Mouse (Mus musculus) adrenal gland, postnatal 25 days (tissue): Measurements from ENCODE around the gene Clstn1. TPM values are rescaled to one million over a fixed set of nuclear protein-coding genes. Genes with fewer than 3 reads are reported as not detected.
A peak's percentile ranks its signal among the peaks of the same experiment; 100 is the strongest.

Experiments used
- DNase-seq: peaks from one replicate; pipeline ENCODE4 v3.0.0; 2021; ENCODE audit warnings: mixed read lengths
- long read RNA-seq: library from polyadenylated mRNA; stranded (forward); transcript quantifications from one replicate; pipeline ENCODE4 v2.0.0, GENCODE M21; 2021
- total RNA-seq: library from RNA; stranded (reverse); gene quantifications from 2 replicates; pipeline ENCODE4 v1.2.3, GENCODE M21; 2021

Clstn1 gene
- 67.9 and 83.9 TPM in 2 replicates for total RNA-seq
- long read RNA-seq, full-length matches to known transcripts = 12 of 35 reads
- long read RNA-seq, partial matches to known transcripts = 19 of 35 reads
- long read RNA-seq, other reads (novel, unspliced or antisense) = 4 of 35 reads

DNA sequence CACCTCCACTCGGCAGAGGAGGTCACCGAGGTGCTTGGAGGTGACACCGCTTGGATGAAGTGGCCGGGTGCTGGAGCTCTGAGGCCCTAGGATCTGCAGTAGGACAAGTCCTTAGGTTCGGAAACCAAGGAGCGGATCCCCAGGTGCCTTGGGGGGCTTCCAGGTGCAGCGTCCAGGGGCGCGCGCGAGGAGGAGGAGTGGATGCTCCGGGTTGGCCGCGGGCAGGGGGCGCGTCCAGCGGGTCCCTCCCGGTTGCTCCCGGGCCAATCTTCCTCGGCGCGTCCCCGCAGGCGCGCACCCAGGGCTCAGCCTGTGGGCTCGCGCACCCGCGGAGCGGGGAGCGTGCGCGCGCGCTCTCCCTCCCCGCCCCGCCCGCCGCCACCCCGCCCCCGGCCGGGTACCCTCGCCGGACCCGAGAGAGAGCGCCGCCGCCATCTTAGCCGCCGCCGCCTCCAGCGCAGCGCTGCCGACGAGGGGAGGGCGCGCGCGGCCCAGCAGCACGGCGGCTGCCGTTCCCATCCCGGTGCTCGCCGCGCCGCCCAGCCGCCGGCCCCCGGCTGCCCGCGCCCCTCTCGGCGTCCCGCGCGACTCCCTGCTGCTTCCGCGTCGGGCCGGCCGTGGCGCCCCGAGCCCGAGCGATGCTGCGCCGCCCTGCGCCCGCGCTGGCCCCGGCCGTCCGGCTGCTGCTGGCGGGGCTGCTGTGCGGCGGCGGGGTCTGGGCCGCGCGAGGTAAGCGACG is at the start of gene Clstn1:
Gene Clstn1, plus strand, starts transcription at position 425 of the 739 bp plus-strand sequence.
- DNase-seq = peak; percentile 75

- peak; percentile 26 for DNase-seq
Measured at GRCm38 (mm10) chr4:149539441-149539840, 46.8 kb upstream of the Clstn1 start.

- DNase-seq = no peak
Measured at GRCm38 (mm10) chr4:149541935-149542334, 44.3 kb upstream of the Clstn1 start.

DNA sequence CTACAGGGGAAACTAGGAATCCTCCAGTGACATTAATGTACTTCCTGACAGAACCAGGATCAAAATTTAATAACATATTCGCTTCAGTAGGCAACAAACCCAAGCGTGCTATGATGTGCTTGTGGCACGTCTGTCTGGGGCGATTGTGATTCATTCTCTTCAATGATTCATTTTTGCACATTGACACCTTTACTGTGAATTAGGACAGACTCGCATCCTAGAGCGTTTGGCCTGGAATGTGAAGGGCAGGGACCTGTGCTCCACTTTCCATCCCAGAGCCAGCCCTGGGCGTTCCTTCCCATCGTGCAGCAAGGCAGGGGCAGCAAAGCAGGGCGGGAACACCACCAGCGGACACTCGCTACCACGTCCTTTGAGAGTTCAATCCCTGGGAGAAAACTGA is 43.8 kb upstream of the Clstn1 start:
- DNase-seq = no peak

- peak; percentile 79 for DNase-seq
Measured at GRCm38 (mm10) chr4:149542927-149543553, 43.2 kb upstream of the Clstn1 start.

DNA sequence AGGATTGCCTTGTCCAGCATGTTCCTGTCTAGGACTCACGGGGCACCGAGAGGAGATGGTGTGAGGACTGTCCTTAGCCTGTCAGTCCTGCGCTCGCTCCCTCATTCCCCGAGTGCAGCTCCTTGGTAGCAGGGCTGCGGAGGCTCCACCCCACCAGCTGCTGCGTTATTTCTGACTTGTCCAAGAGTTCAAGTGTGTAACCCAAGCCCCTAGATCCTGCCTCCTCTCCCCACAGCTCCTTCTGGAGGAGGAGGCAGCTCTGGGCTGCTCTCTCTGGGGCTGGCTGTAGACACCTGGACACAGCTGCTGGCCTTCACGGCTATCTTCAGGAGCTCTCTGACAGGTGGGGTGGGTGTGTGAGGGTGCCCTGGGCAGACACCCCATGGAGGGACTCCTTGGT is 41.4 kb upstream of the Clstn1 start:
- no peak for DNase-seq

DNA sequence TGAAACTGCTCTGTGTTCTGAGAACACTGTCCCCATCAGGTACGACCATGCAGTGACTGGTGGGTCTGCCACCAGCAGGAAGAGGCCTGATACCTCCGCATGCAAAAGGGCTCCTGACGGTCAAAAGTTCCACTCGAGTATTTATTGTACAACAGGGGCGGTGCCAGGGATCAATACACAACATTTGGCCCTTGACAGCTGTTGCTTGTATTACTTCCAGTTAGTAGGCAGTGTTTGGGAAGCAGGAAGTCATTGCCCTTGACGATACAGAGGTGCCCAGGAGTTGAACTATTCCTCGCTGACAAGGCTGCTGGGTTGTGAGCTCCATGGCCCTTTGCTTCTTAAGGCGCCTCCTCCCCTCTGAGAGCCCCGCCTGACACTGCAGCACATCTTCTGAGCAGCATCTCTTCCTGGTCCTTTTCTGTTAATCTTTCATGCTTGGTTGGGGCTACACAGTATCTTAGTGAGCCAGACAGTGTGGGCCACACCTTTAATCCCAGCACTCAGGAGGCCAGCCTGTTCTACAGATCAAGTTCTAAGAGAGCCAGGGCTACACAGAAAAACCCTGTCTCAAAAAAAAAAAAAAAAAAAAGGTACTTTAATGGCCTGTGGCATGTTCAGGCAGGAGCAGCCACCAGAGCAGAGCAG is 39.3 kb upstream of the Clstn1 start:
- no peak for DNase-seq

DNA sequence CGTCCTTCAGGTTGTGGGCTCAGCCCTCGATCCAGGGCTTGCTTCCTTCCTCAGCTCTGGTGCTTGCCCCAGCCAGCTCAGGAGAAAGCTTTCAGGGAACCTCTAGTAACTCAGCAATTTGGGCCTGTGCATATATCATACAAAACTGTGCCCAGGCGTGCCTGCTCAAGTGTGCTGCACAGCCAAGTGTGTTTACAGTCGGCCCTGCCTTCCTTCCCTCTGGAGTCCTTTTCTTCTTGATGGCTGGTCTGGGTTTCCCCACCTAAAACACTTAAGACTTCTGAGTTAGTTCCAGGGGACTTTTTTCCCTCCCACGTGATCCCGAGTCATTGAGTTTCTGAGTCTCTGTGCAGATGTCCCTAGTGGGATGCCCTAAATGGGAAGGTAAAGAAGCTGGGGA is 38.7 kb upstream of the Clstn1 start:
- DNase-seq = no peak

DNA sequence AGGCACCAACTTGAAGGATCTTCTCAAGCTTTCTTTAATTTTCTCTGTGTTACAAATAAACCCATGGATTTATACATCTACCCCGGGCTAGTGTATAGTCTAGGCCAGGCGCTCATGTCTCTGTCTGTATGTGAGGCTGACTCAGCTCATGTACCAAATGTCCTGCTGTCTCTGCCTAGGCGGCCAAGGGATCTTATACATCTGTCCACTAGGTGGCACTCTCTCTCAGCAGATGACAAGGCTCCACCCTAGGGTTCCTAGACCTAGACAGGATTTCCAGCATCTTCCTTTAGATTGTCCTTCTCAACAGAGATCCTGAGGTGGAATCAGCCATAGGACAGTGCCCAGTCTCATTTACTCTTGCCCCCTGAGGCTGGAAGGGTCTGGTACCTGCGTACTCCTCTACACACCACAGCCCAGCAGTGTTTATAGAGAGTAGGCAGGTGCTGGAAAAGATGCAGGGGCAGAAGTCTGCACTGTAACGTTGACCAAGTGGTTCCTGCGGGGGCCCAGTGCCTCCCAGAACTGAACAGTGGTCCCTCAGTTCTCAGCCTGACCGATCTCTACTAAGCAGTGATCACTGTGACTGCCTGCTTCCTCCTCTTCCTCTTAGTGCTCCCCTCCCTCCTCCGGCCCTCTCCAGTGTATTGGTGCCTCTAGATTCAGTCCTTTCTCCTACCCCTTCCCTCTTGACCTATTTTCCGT is 36.9 kb upstream of the Clstn1 start:
- peak; percentile 64 for DNase-seq

DNA sequence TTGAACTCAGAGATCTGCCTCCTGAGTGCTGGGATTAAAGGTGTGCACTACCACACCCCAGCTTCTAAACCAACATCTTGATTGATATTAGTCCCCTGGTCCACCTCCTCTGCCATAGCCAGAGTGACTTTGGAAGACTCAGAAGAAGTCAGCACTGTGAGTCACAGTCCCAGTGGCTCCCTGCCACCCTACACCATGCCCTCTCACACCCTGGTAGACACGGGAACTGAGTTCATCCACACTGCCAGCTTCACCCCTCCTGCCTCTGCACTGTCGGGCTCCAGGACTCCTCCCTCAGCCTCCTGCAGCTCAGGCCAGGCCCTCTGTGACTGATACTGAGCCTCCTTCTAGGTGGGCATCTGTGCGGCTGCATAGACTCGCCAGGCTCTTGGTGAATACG is 35.4 kb upstream of the Clstn1 start:
- DNase-seq = no peak

DNA sequence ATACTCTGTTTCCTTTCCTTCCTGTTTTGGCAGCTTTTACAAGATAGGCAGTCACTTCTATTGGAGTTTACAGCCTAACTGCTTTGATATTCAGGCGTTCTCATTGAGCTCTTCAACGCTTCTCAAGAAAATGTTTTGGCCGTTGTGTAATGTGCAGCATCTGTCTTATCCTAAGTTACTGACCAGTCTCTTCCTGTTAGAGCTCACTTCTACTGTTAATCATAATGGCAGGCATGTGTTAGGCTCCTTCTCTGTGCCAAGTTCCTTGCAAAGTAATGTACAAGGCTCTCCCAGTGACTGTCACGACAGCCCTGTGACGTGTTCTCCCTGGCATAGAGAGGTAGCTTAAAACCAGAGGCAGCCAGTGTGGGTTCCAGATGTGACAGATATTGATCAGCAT is 34.6 kb upstream of the Clstn1 start:
- DNase-seq = no peak

GRCm38 (mm10) chr4:149553834-149554233 is 32.4 kb upstream of the Clstn1 start:
- no peak for DNase-seq

- DNase-seq = no peak
Measured at GRCm38 (mm10) chr4:149556111-149556510, 30.2 kb upstream of the Clstn1 start.

DNA sequence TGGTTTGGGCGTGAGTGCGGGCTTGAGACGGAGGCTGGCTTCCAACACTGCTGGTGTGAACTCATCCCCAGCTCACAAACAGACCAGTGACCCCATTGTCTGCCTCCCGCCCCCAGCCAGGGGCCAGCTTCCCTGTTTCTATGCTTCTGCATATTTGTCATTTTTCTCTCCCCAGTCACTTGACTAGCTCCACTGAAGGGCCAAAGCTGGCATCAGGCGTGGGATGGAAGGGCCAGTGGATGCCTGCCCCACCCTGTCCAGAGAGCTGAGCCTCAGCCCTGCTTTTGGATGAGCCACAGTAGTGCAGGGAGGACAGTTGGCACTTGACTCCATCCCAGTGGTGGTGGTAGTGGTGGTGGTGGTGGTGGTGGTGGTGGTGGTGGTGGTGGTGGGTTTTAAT is 28.4 kb upstream of the Clstn1 start:
- no peak for DNase-seq

GRCm38 (mm10) chr4:149558389-149558788 is 27.9 kb upstream of the Clstn1 start:
- no peak for DNase-seq

- no peak for DNase-seq
Measured at GRCm38 (mm10) chr4:149561392-149561791, 24.9 kb upstream of the Clstn1 start.

- DNase-seq = peak; percentile 29
Measured at GRCm38 (mm10) chr4:149561986-149562904, 24.0 kb upstream of the Clstn1 start.

DNA sequence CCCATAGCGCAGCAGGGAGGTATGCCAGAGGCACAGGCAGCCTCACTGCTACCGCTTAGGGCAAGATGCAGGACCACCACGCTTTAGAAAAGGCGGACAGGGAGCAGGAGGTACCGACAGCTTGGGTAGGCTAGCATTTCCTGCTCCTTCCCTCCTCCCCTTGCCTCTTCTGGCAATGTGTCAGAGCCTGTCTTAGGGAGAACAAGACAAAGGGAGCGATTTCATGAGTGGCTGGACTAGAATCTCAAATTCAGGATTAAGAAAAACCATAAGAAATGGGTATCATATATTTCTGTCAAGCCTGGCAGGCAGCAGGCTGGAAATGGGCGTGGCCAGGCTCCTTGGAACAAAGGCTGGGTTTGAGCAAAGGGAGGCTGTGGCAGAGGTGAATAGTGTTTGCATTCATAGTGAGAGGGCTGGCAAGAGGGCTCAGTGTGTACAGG is 23.3 kb upstream of the Clstn1 start:
- DNase-seq = no peak

- DNase-seq = no peak
Measured at GRCm38 (mm10) chr4:149563941-149564361, 22.3 kb upstream of the Clstn1 start.

- peak; percentile 76 for DNase-seq
Measured at GRCm38 (mm10) chr4:149564452-149565407, 21.5 kb upstream of the Clstn1 start.
